Mouse (Mus musculus): ENCODE measurements at regions not wholly inside any gene's neighbourhood (a gene's known extent, or its start where the extent isn't known, plus 50 kb on each side); places are given as distances from the start of the nearest gene placed in this dataset.

- H3K4me2 ChIP-seq, result no peak overlapping the region
- H3K27me3 ChIP-seq (ENCODE audit: control insufficient read depth, insufficient read depth, low read length), result no peaks in the 10 kb centered on the region
- no peak for ATAC-seq (replicated peaks; ENCODE audit: insufficient number of reproducible peaks, low FRiP score, low TSS enrichment)
- no peak overlapping the region for H3K27ac ChIP-seq (ENCODE audit: low read depth, low read length)
- no peaks in the 10 kb centered on the region for H3K36me3 ChIP-seq (ENCODE audit: control insufficient read depth, insufficient read depth, low read length)
- no peaks in the 10 kb centered on the region for H3K4me1 ChIP-seq (ENCODE audit: control insufficient read depth, insufficient read depth, low read length)
- H3K4me3 ChIP-seq (ENCODE audit: low read depth, low read length), result no peak overlapping the region
- H3K9me3 ChIP-seq (replicated peaks; ENCODE audit: control insufficient read depth, low read length), result no peaks in the 10 kb centered on the region
- WGBS (ENCODE audit: insufficient replicate concordance), result 87% methylated on average over 6 of the region's 6 CpGs
- no peak overlapping the region for H3K9ac ChIP-seq (ENCODE audit: low read depth, low read length)
Measured at GRCm38 (mm10) chr12:113260304-113260703, 74.6 kb downstream of the Tmem121 start.

- Histone ChIP-seq H3K27me3 (ENCODE audit: control insufficient read depth, insufficient read depth, low read length) (no peaks in the 10 kb centered on the region), H3K9ac (ENCODE audit: low read depth, low read length) (no peak overlapping the region), H3K4me1 (ENCODE audit: control insufficient read depth, insufficient read depth, low read length) (no peaks in the 10 kb centered on the region), H3K4me2 (no peak overlapping the region), H3K4me3 (ENCODE audit: low read depth, low read length) (no peak overlapping the region), H3K36me3 (ENCODE audit: control insufficient read depth, insufficient read depth, low read length) (no peaks in the 10 kb centered on the region), H3K9me3 (replicated peaks; ENCODE audit: control insufficient read depth, low read length) (no peaks in the 10 kb centered on the region), H3K27ac (ENCODE audit: low read depth, low read length) (no peak overlapping the region)
- WGBS (ENCODE audit: insufficient replicate concordance), result 66% methylated on average over 2 of the region's 2 CpGs
- peak; percentile 28; the same call in 1 of the 2 replicates for ATAC-seq (replicated peaks; ENCODE audit: insufficient number of reproducible peaks, low FRiP score, low TSS enrichment)
Measured at GRCm38 (mm10) chr12:113275934-113276333, 90.2 kb downstream of the Tmem121 start.

GRCm38 (mm10) chr12:113276355-113276942, 90.7 kb downstream of the Tmem121 start:
- ATAC-seq (replicated peaks; ENCODE audit: insufficient number of reproducible peaks, low FRiP score, low TSS enrichment), result peak; percentile 39
- Histone ChIP-seq H3K4me2 (no peak overlapping the region), H3K27ac (ENCODE audit: low read depth, low read length) (no peak overlapping the region), H3K9me3 (replicated peaks; ENCODE audit: control insufficient read depth, low read length) (no peaks in the 10 kb centered on the region), H3K27me3 (ENCODE audit: control insufficient read depth, insufficient read depth, low read length) (no peaks in the 10 kb centered on the region), H3K36me3 (ENCODE audit: control insufficient read depth, insufficient read depth, low read length) (no peaks in the 10 kb centered on the region), H3K9ac (ENCODE audit: low read depth, low read length) (no peak overlapping the region), H3K4me1 (ENCODE audit: control insufficient read depth, insufficient read depth, low read length) (no peaks in the 10 kb centered on the region), H3K4me3 (ENCODE audit: low read depth, low read length) (no peak overlapping the region)
- 68% methylated on average over 1 of the region's 1 CpGs for WGBS (ENCODE audit: insufficient replicate concordance)

GRCm38 (mm10) chr12:113277741-113278140, 92.0 kb downstream of the Tmem121 start:
- ATAC-seq (replicated peaks; ENCODE audit: insufficient number of reproducible peaks, low FRiP score, low TSS enrichment), result no peak
- Histone ChIP-seq H3K27ac (ENCODE audit: low read depth, low read length) (no peak overlapping the region), H3K9ac (ENCODE audit: low read depth, low read length) (no peak overlapping the region), H3K4me1 (ENCODE audit: control insufficient read depth, insufficient read depth, low read length) (no peaks in the 10 kb centered on the region), H3K9me3 (replicated peaks; ENCODE audit: control insufficient read depth, low read length) (no peaks in the 10 kb centered on the region), H3K36me3 (ENCODE audit: control insufficient read depth, insufficient read depth, low read length) (no peaks in the 10 kb centered on the region), H3K4me2 (no peak overlapping the region), H3K27me3 (ENCODE audit: control insufficient read depth, insufficient read depth, low read length) (no peaks in the 10 kb centered on the region), H3K4me3 (ENCODE audit: low read depth, low read length) (no peak overlapping the region)
- 84% methylated on average over 5 of the region's 5 CpGs for WGBS (ENCODE audit: insufficient replicate concordance)

GRCm38 (mm10) chr12:113292029-113292809, 106.5 kb downstream of the Tmem121 start:
- no peak overlapping the region for H3K27ac ChIP-seq (ENCODE audit: low read depth, low read length)

GRCm38 (mm10) chr12:113295924-113296323, 110.2 kb downstream of the Tmem121 start:
- H3K36me3 ChIP-seq (ENCODE audit: control insufficient read depth, insufficient read depth, low read length), result no peaks in the 10 kb centered on the region
- no peak for ATAC-seq (replicated peaks; ENCODE audit: insufficient number of reproducible peaks, low FRiP score, low TSS enrichment)
- H3K27ac ChIP-seq (ENCODE audit: low read depth, low read length), result no peak overlapping the region
- no peaks in the 10 kb centered on the region for H3K9me3 ChIP-seq (replicated peaks; ENCODE audit: control insufficient read depth, low read length)
- no peaks in the 10 kb centered on the region for H3K27me3 ChIP-seq (ENCODE audit: control insufficient read depth, insufficient read depth, low read length)
- H3K4me2 ChIP-seq, result no peak overlapping the region
- WGBS (ENCODE audit: insufficient replicate concordance), result 80% methylated on average over 2 of the region's 2 CpGs
- H3K9ac ChIP-seq (ENCODE audit: low read depth, low read length), result no peak overlapping the region
- no peak overlapping the region for H3K4me3 ChIP-seq (ENCODE audit: low read depth, low read length)
- no peaks in the 10 kb centered on the region for H3K4me1 ChIP-seq (ENCODE audit: control insufficient read depth, insufficient read depth, low read length)

More at GRCm38 (mm10) chr12:113292029-113292809, 106.5 kb downstream of the Tmem121 start:
- ATAC-seq (replicated peaks; ENCODE audit: insufficient number of reproducible peaks, low FRiP score, low TSS enrichment), result no peak; the same call in 1 of the 2 replicates
- Histone ChIP-seq H3K9me3 (replicated peaks; ENCODE audit: control insufficient read depth, low read length) (no peaks in the 10 kb centered on the region), H3K4me1 (ENCODE audit: control insufficient read depth, insufficient read depth, low read length) (no peaks in the 10 kb centered on the region), H3K36me3 (ENCODE audit: control insufficient read depth, insufficient read depth, low read length) (no peaks in the 10 kb centered on the region), H3K4me3 (ENCODE audit: low read depth, low read length) (no peak overlapping the region), H3K9ac (ENCODE audit: low read depth, low read length) (no peak overlapping the region), H3K4me2 (no peak overlapping the region), H3K27me3 (ENCODE audit: control insufficient read depth, insufficient read depth, low read length) (no peaks in the 10 kb centered on the region)
- WGBS (ENCODE audit: insufficient replicate concordance), result 29% methylated on average over 1 of the region's 1 CpGs

GRCm38 (mm10) chr12:113305973-113306372, 120.2 kb downstream of the Tmem121 start:
- ATAC-seq (replicated peaks; ENCODE audit: insufficient number of reproducible peaks, low FRiP score, low TSS enrichment), result no peak
- Histone ChIP-seq H3K36me3 (ENCODE audit: control insufficient read depth, insufficient read depth, low read length) (no peaks in the 10 kb centered on the region), H3K4me2 (no peak overlapping the region), H3K27ac (ENCODE audit: low read depth, low read length) (no peak overlapping the region), H3K4me1 (ENCODE audit: control insufficient read depth, insufficient read depth, low read length) (no peaks in the 10 kb centered on the region), H3K27me3 (ENCODE audit: control insufficient read depth, insufficient read depth, low read length) (no peaks in the 10 kb centered on the region), H3K9me3 (replicated peaks; ENCODE audit: control insufficient read depth, low read length) (no peaks in the 10 kb centered on the region), H3K4me3 (ENCODE audit: low read depth, low read length) (no peak overlapping the region), H3K9ac (ENCODE audit: low read depth, low read length) (no peak overlapping the region)
- WGBS (ENCODE audit: insufficient replicate concordance), result 62% methylated on average over 1 of the region's 1 CpGs

GRCm38 (mm10) chr12:113313319-113313718, 127.6 kb downstream of the Tmem121 start:
- Histone ChIP-seq H3K27ac (ENCODE audit: low read depth, low read length) (no peak overlapping the region), H3K4me2 (no peak overlapping the region), H3K27me3 (ENCODE audit: control insufficient read depth, insufficient read depth, low read length) (no peaks in the 10 kb centered on the region), H3K4me3 (ENCODE audit: low read depth, low read length) (no peak overlapping the region), H3K9ac (ENCODE audit: low read depth, low read length) (no peak overlapping the region), H3K9me3 (replicated peaks; ENCODE audit: control insufficient read depth, low read length) (no peaks in the 10 kb centered on the region), H3K36me3 (ENCODE audit: control insufficient read depth, insufficient read depth, low read length) (no peaks in the 10 kb centered on the region), H3K4me1 (ENCODE audit: control insufficient read depth, insufficient read depth, low read length) (no peaks in the 10 kb centered on the region)
- 36% methylated on average over 3 of the region's 3 CpGs for WGBS (ENCODE audit: insufficient replicate concordance)
- 0 out of 2 replicates have a peak, but pooled peaks have one; percentile 22 for ATAC-seq (replicated peaks; ENCODE audit: insufficient number of reproducible peaks, low FRiP score, low TSS enrichment)

Data from heart, embryonic 11.5 days (tissue).